Mouse (Mus musculus) layer of hippocampus, adult 2 months (tissue): Measurements from ENCODE around the gene Elovl4. TPM values are rescaled to one million over a fixed set of nuclear protein-coding genes. Genes with fewer than 3 reads are reported as not detected.

ENCODE experiments used
- DNase-seq, 2 experiments: peaks; one replicate each; pipeline ENCODE4 v3.0.0; 2022; ENCODE audit warnings: low spot score in 2 of 2
- H3K27ac ChIP-seq: fragments of 200-600 bp; 2 replicates; pipeline ENCODE4 v1.8.1; 2022
- H3K4me3 ChIP-seq: fragments of 200-600 bp; 2 replicates; pipeline ENCODE4 v1.8.1; 2022; ENCODE audit warnings: mild to moderate bottlenecking
- CTCF ChIP-seq: fragments of 200-600 bp; conservative IDR thresholded peaks from 2 replicates; pipeline ENCODE4 v1.8.1; 2022; ENCODE audit warnings: antibody characterized with exemption, mild to moderate bottlenecking, moderate library complexity
- long read RNA-seq, 2 experiments: library from polyadenylated mRNA; stranded (forward); transcript quantifications; one replicate each; pipeline ENCODE4 v2.0.0; 2021; ENCODE audit warnings: borderline mapping rate in 2 of 2
- total RNA-seq, 2 experiments: library from RNA; stranded (reverse); gene quantifications; 2 replicates each; pipeline ENCODE4 v1.2.3; 2021

Elovl4 gene
- total RNA-seq = 10 to 100 TPM; 55.3 to 71.4 TPM
- long read RNA-seq, experiment 1, transcript Elovl4-201 (6 exons, 3,001 nt) = major isoform, 72 of 84 reads
- long read RNA-seq, experiment 1, partial matches to known transcripts = 1 of 84 reads
- long read RNA-seq, experiment 1, other reads (novel, unspliced or antisense) = 11 of 84 reads
- long read RNA-seq, experiment 2, transcript Elovl4-201 (6 exons, 3,001 nt) = major isoform, 80 of 92 reads
- long read RNA-seq, experiment 2, partial matches to known transcripts = 4 of 92 reads
- long read RNA-seq, experiment 2, other reads (novel, unspliced or antisense) = 8 of 92 reads

DNA sequence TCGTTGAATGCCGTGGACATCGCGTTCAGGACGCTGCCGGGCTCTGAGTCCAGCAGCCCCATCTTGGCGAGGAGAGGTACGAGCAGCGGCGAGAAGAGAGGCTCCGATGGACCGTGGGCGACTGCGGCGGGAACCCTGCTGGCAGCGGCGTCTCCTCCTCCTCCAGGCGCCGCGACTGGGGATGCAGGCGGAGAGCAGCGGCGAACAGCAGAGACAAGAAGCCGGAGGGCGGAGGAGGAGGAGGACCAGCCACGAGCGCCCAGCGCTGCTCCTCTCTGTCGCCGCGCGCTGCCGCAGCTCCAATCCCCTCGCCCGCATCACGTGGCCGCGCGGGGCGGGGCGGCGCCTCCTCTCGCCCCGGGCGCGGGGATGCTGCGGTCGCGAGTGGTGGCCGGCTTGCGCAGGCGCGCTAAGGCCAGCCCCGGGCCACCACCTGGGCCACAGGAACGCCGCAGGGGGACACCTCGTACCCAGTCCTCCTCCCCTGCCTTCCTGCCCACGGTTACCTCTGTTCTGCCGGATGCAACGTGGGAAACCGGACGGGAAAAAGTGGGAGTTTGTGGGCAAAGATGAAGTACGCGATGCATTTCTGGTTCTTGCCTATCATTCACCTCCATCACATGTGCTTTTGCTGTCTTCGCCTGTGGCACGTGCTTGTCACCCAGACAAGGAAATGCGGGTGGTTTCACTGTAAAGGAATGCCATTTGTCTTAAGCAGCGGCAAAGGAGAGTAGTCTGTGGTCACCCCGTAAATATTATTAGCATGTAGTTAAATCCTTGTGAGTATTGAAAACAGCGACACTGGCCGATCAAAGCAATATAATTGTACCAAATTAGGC lies at the start of gene Elovl4:
TSS of gene Elovl4 (minus strand) at position 301 of the 839 bp plus-strand sequence.
- peak within 1 kb of the TSS; percentile 97 for H3K27ac ChIP-seq
- TF ChIP-seq CTCF = no peak
- DNase-seq = peak; percentile 88 to 90
- peak within 1 kb of the TSS; percentile 87 for H3K4me3 ChIP-seq

GRCm38 (mm10) chr9:83852464-83852863 lies 46.4 kb upstream of the Elovl4 start:
- Histone ChIP-seq H3K27ac (no peak overlapping the region), H3K4me3 (no peak overlapping the region)
- no peak for TF ChIP-seq CTCF
- DNase-seq = no peak

DNA sequence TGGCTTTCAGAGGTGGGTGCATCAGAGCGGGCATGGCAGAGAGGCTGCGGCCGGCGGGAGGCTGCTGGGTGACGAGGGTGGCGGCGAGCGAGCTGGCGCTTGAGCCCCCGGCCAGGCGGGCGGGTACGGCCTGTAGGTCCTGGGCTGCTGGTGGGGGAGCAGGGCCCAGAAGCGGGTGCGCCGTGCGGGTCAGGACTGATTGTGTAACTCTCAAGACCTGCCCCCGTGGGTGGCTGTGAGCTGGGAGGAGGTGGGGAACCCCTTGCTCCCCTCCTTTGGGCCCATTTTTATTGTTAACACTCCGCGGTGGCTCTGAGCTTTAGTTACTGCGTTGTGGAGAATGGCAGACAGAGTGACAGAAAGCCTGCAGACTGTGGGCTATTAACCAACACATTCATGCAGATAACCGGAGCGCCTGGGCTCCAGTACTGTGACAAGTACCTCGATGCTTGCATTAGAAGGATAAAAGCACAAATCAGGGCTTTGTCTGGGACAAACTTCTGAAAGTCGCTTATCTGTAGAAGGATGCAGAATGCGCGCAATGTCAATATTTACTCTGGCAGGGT lies 28.8 kb upstream of the Elovl4 start:
- DNase-seq = no peak
- TF ChIP-seq CTCF = no peak
- peak overlapping the region; percentile 68 for H3K4me3 ChIP-seq
- no peak overlapping the region for H3K27ac ChIP-seq

DNA sequence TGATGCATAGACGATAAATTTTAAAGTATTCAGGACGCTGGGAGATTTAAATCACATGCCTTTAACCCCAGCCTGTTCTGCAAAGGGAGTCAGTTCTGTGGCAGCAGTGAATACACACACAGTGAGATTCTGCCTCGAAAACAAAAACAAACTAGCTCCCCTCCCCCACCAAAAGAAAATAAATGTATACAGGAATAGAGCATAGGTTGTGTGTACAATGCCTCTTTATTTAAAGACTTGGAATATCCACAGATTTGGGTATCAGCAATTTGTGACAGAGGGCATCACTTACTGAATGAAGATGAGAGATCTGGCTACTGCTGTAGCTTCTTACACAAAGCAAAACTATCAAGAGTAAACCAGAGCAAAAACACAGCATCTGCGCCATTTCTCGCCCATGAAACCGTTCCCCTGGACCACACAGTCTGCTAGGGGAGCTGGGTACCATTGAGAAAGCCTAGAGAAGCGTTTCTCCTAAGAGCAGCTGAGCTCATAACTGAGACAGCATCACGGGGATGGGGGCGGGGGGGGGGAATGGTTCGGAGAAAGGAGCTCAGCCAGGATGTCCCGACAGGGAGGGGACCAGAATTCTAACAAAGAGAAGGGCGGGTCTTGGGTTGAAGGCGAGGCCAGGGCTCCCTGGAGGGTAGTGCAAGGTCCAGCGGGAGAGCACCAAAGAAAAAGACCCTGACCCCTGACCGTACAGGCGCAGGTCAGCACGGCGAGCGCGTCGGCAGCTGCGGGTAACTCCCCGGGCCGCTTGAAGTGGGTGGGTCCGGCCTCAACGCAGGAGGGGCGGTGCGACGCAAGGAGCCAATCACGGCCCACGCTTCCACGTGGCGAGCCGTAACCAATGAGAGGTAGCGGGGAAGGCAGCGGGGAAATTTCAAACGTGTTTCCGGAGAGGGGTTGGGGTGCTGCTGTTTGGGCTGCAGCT lies 28.0 kb upstream of the Elovl4 start, which contains the start of gene Ttk:
TSS of gene Ttk (plus strand) at position 879 of the 937 bp plus-strand sequence.
- TF ChIP-seq CTCF = peak; percentile 59
- Histone ChIP-seq H3K27ac (peak within 1 kb of the TSS; percentile 94), H3K4me3 (peak within 1 kb of the TSS; percentile 68)
- DNase-seq = peak; percentile 88 to 92

DNA sequence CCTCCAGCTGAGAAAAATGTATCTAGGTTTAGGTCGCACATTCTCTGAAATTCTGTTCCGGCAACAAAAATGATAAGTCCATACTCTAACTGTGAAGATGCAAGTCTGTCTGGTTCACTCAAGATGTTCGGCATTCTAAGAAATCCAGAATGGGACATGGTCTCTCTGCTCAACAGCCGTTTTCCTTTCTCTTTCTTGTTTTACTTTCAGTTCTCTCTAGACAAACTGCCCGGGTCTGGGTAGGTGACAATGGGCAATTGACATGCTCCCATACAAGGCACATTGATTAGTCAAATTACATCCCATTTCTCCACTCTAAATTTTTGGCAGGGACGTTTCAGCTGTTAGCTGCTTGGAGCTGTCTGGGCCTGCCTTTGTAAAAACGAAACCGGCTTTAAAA lies 25.1 kb upstream of the Elovl4 start:
- TF ChIP-seq CTCF = no peak
- Histone ChIP-seq H3K27ac (no peak overlapping the region), H3K4me3 (no peak overlapping the region)
- DNase-seq = no peak

DNA sequence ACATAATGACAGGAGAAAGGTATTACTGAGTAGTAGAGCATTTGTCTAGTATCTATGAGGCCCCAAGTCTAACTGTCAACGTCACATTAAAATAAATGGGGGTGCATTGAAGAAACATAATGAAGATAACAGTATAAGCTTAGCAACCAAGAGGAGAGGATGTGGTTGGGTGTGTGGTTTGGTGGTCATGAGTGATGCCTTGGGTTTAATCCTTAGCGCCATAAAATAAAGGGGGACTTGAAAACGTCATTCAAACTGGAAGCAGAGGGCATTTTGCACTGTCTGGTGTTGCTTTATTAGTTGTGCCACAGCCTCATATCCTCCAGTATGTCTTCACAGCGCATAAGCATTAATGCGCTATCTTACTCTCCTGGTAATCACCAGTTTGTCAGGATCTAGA lies 23.8 kb upstream of the Elovl4 start:
- no peak overlapping the region for H3K27ac ChIP-seq
- no peak for TF ChIP-seq CTCF
- no peak overlapping the region for H3K4me3 ChIP-seq

DNA sequence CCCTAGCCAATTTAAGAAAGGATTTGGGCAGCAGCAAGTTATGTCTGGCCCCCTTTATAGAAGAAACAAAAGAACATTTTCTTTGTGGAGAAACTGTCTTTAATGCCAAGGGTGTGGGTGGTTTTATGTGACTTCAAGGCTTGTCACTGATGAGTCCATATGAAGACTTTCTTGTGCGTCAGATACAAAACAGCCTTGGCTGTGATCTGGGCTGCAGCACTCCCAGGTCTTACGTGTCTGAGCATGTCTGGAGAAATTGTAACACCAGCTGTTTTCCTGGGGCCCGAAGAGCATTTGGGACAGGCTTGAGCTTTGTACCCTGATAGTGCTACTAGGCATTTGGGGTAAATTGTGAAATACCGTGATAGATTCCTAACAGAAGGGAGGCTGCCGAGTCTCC lies 16.8 kb upstream of the Elovl4 start:
- no peak for DNase-seq
- Histone ChIP-seq H3K4me3 (no peak overlapping the region), H3K27ac (no peak overlapping the region)
- no peak for TF ChIP-seq CTCF

More for the DNA sequence above, 23.8 kb upstream of the Elovl4 start:
- no peak for DNase-seq

DNA sequence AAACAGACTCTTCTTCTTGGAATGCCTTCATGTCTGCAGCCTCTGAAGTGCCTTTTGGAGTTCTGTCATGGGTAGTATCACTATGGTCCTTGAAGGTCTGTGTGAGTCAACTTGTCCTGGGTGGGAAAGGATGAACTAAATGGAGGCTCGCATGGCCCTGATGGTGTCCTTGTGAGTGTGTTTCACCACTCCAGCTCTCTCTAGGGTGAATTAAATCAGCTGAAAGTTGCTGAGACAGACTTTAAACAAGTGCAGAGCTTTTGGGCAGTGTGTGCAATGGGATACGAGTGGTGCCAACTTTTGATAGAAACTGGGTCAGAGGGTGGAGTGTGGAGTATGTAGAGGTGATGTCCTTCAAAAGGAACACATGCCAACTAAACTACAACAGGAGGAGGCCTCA lies 14.9 kb upstream of the Elovl4 start:
- Histone ChIP-seq H3K4me3 (no peak overlapping the region), H3K27ac (no peak overlapping the region)
- DNase-seq = no peak
- TF ChIP-seq CTCF = no peak

DNA sequence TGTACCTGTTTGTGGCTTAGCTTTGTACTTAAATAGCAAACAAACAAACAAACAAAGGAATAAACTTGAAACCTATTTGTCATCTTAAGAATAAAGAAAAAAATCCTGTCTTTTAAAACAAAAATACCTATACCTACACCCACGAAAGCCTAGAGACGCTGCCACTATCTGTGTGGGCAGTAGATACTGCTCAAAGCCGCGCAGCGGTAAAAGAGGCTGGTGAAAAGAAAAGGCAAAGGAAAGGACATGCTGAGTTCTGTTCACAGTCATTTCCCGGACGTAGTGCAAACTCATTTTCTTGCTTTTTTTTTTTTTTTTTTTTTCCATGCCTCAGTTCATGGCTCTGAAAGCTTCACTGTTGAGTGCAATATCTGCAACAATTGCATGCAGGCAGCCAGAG lies 13.1 kb upstream of the Elovl4 start:
- no peak for TF ChIP-seq CTCF
- DNase-seq = no peak
- Histone ChIP-seq H3K27ac (no peak overlapping the region), H3K4me3 (no peak overlapping the region)

- no peak overlapping the region for H3K4me3 ChIP-seq
- TF ChIP-seq CTCF = peak; percentile 86
- no peak overlapping the region for H3K27ac ChIP-seq
- DNase-seq = peak; percentile 62 to 65
These were observed 1.5 kb upstream of the Elovl4 start for GRCm38 (mm10) chr9:83807562-83807961.

DNA sequence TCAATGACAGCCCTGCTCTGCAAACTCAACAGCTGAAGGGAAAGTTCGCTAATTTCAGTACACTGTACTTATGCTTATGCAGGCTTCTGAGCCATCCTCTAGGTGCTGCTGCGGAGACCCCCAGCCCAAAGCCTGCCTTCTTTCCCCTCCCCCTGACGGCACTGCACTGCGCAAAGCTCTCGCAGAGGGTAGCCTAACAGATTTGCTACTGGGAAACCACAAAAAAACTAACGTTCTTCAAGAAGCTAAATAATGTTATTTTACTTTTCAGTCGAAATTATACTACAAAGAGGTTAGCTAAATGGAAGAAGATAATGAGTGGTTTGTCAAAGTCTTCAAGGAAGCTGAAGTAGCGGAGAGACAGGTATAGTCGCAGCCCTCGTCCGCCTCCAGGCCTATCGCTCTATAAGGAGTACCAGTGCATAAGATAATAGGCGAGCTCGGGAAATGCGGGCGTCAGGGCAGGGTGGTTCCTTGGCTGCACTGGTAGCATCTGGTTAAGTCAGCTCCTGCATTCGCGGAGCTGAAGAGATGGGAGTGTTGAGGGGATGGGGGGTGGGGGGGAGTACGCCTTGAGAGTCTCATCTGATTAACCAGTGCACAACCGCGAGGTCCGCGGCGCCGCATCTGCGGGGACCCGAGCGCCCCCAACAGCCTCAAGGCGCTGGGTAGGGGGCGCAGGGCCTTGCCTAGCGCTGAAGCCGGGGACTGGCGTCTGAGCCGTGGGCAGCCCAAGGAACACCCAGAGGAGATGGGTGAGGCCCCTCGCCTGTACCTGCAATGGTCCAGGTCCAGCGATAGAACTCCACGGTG lies 707 bp downstream of the Elovl4 start:
- no peak for DNase-seq
- TF ChIP-seq CTCF = peak; percentile 64
- peak overlapping the region; percentile 87 for H3K4me3 ChIP-seq
- peak overlapping the region; percentile 97 for H3K27ac ChIP-seq
